Mouse (Mus musculus) midbrain, embryonic 13.5 days (tissue): ENCODE data around the gene Igf2bp2. TPM values are rescaled to one million over a fixed set of nuclear protein-coding genes. Genes with fewer than 3 reads are reported as not detected.
A peak's percentile ranks its signal among the peaks of the same experiment; 100 is the strongest.

Source experiments
- ATAC-seq: fragments of 200-750 bp; cut with Nextera tagmentation; 2 replicates; pipeline ENCODE4 v1.8.0; 2017; ENCODE audit warnings: mild to moderate bottlenecking, moderate TSS enrichment, moderate library complexity
- H3K27ac ChIP-seq: fragments of 300-500 bp; sonication (generic); 2 replicates; pipeline ENCODE4 v1.5.1; 2015; ENCODE audit warnings: inconsistent platforms, mild to moderate bottlenecking, moderate library complexity
- H3K27me3 ChIP-seq: fragments of 300-500 bp; sonication (generic); 2 replicates; pipeline ENCODE4 v1.6.1; 2015; ENCODE audit warnings: mild to moderate bottlenecking, inconsistent platforms
- H3K36me3 ChIP-seq: fragments of 300-500 bp; sonication (generic); 2 replicates; pipeline ENCODE4 v1.6.1; 2015; ENCODE audit warnings: mild to moderate bottlenecking, inconsistent platforms
- H3K4me1 ChIP-seq: fragments of 300-500 bp; sonication (generic); replicated peaks from 2 replicates; pipeline ENCODE4 v1.6.1; 2015; ENCODE audit warnings: inconsistent platforms
- H3K4me2 ChIP-seq: fragments of 300-500 bp; sonication (generic); replicated peaks from 2 replicates; pipeline ENCODE4 v1.6.1; 2015; ENCODE audit warnings: moderate library complexity, mild to moderate bottlenecking, inconsistent platforms
- H3K4me3 ChIP-seq: fragments of 300-500 bp; sonication (generic); replicated peaks from 2 replicates; pipeline ENCODE4 v1.5.1; 2015; ENCODE audit warnings: mild to moderate bottlenecking, inconsistent platforms
- H3K9ac ChIP-seq: fragments of 300-500 bp; sonication (generic); replicated peaks from 2 replicates; pipeline ENCODE4 v1.6.1; 2015; ENCODE audit warnings: mild to moderate bottlenecking, inconsistent platforms
- H3K9me3 ChIP-seq: fragments of 300-500 bp; sonication (generic); 2 replicates; pipeline ENCODE4 v1.6.1; 2016; ENCODE audit warnings: mild to moderate bottlenecking, inconsistent platforms
- WGBS: fragments of 180-500 bp; shearing (Covaris S2); methylation state at CpG from one replicate; pipeline ENCODE4 v1.1.7; 2015; 5-methylcytosine and 5-hydroxymethylcytosine counted together
- polyA plus RNA-seq: library from polyadenylated mRNA; unstranded; fragments of >200 nt; fragmentation: Nextera tagmentation; extraction: Ambion mirVana; gene quantifications from 2 replicates; pipeline ENCODE4 v1.2.1, GENCODE M21; 2015

The Igf2bp2 gene
- polyA plus RNA-seq, 1 experiment from 2014 or later: 32.2 TPM

DNA sequence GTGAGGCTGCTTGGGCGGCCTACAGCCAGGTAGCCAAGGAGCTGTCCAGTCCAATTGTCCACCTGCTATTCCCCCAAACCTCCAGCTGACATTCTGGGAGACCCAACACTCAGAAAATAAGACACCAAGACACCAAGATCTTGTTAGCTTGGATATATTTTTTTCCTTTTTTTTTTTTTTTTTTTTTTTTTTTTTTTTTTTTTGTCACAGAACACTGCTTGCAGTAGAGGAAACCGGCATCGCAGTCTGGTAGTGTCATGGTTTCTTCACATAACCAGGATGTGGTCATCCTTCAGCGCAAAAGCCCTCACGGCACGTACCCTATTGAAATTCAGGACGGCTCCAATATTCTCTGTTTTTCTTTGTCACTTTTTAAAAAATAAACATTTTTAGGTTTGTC lies 104.2 kb downstream of the Igf2bp2 start:
- no peak overlapping the region for H3K27ac ChIP-seq
- no peaks in the 10 kb centered on the region for H3K4me1 ChIP-seq
- H3K4me2 ChIP-seq: no peak overlapping the region
- no peak for ATAC-seq
- H3K4me3 ChIP-seq: no peak overlapping the region
- peaks cover 48% of the 10 kb centered on the region for H3K36me3 ChIP-seq
- no peaks in the 10 kb centered on the region for H3K9me3 ChIP-seq
- no peak overlapping the region for H3K9ac ChIP-seq
- WGBS: 96% methylated on average over 7 of the region's 7 CpGs
- no peaks in the 10 kb centered on the region for H3K27me3 ChIP-seq

GRCm38 (mm10) chr16:22057498-22057897 lies 105.6 kb downstream of the Igf2bp2 start:
- peak; percentile 62; the same call in 1 of the 2 replicates for ATAC-seq
- WGBS: 78% methylated on average over 6 of the region's 6 CpGs
- H3K4me2 ChIP-seq: no peak overlapping the region
- H3K4me3 ChIP-seq: no peak overlapping the region
- no peak overlapping the region for H3K9ac ChIP-seq
- H3K27ac ChIP-seq: no peak overlapping the region
- H3K27me3 ChIP-seq: no peaks in the 10 kb centered on the region
- no peaks in the 10 kb centered on the region for H3K9me3 ChIP-seq
- peaks cover 42% of the 10 kb centered on the region for H3K36me3 ChIP-seq
- no peaks in the 10 kb centered on the region for H3K4me1 ChIP-seq

DNA sequence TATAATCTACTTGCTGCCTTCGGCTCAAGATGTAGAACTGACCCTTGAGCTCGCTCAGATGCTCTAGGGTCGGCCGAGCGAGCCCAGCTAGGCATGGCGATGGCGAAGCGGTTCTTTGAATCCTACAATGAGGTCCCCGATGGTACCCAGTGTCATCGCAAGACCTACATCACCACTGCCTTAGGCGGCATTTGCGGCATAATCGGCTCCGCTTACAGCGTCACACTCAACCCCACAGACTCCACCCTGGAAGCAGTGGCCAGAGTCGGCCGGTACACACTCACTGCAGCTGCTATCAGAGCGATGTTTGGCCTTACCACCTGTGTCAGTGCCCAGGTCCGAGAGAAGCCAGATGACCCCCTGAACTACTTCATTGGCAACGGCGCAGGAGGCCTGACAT lies 109.7 kb downstream of the Igf2bp2 start:
- 95% methylated on average over 21 of the region's 21 CpGs for WGBS
- no peak overlapping the region for H3K4me2 ChIP-seq

GRCm38 (mm10) chr16:22046739-22047366 lies 116.2 kb downstream of the Igf2bp2 start:
- WGBS: 86% methylated on average over 10 of the region's 10 CpGs
- Histone ChIP-seq H3K4me1 (no peaks in the 10 kb centered on the region), H3K4me3 (no peak overlapping the region), H3K4me2 (no peak overlapping the region), H3K9me3 (no peaks in the 10 kb centered on the region), H3K36me3 (peaks cover 54% of the 10 kb centered on the region), H3K9ac (no peak overlapping the region), H3K27ac (no peak overlapping the region), H3K27me3 (no peaks in the 10 kb centered on the region)
- ATAC-seq: no peak

More for the DNA sequence above, 109.7 kb downstream of the Igf2bp2 start:
- Histone ChIP-seq H3K27ac (no peak overlapping the region), H3K9ac (no peak overlapping the region), H3K4me3 (no peak overlapping the region), H3K27me3 (no peaks in the 10 kb centered on the region), H3K36me3 (peaks cover 8% of the 10 kb centered on the region; the same call in 1 of the 2 replicates), H3K9me3 (no peaks in the 10 kb centered on the region), H3K4me1 (no peaks in the 10 kb centered on the region)
- ATAC-seq: no peak

- Histone ChIP-seq H3K9me3 (no peaks in the 10 kb centered on the region), H3K27ac (no peak overlapping the region), H3K27me3 (no peaks in the 10 kb centered on the region), H3K4me1 (no peaks in the 10 kb centered on the region), H3K36me3 (peaks cover 62% of the 10 kb centered on the region), H3K4me3 (no peak overlapping the region), H3K4me2 (no peak overlapping the region), H3K9ac (no peak overlapping the region)
- WGBS: 97% methylated on average over 3 of the region's 3 CpGs
- no peak for ATAC-seq
These were observed 117.2 kb downstream of the Igf2bp2 start for GRCm38 (mm10) chr16:22045930-22046329.

DNA sequence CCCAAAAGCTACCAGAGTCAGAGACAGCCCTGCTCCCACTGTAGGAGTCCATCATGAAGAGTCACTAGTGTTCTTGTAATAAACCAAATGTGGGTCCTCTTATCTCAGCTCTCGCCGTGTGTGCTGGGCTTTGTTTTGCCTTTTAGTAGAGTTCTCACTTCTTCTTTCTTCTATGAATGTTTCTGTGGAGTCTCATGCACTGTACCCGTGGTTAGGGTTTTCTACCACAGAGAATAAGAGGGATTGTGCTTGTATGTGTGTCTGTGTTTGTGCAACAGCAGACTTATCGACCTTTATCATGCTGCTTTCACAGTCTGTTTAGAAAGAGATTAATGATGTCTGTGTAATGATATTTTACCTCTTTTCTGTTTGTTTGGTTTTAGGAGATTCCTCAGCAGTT lies 119.3 kb downstream of the Igf2bp2 start:
- no peaks in the 10 kb centered on the region for H3K4me1 ChIP-seq
- H3K27me3 ChIP-seq: no peaks in the 10 kb centered on the region
- H3K27ac ChIP-seq: no peak overlapping the region
- no peaks in the 10 kb centered on the region for H3K9me3 ChIP-seq
- peaks cover 80% of the 10 kb centered on the region for H3K36me3 ChIP-seq
- H3K9ac ChIP-seq: no peak overlapping the region
- no peak overlapping the region for H3K4me3 ChIP-seq
- H3K4me2 ChIP-seq: no peak overlapping the region
- ATAC-seq: no peak
- 89% methylated on average over 4 of the region's 4 CpGs for WGBS

DNA sequence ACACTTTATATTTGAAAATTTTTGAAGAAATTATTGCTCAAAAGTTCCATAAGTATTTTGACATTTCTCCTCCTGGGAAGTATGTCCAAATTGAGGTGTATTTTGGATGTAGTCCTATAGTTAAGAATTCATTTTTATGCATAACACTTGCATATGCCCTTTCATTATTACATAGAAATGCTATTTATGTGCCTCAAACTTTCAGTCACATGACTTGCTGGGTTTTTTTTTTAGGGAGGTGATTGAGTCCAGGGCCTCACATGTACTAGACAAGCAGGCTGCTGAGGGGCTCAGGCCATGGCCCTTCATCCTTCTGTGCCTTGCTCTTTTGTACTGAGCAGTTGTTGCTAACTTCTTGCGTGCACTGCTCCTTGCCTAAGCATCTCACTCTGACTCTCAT lies 123.1 kb downstream of the Igf2bp2 start:
- no peak overlapping the region for H3K4me2 ChIP-seq
- no peak overlapping the region for H3K9ac ChIP-seq
- H3K4me3 ChIP-seq: no peak overlapping the region
- peaks cover 77% of the 10 kb centered on the region for H3K36me3 ChIP-seq
- no peaks in the 10 kb centered on the region for H3K4me1 ChIP-seq
- no peak overlapping the region for H3K27ac ChIP-seq
- no peaks in the 10 kb centered on the region for H3K27me3 ChIP-seq
- no peak for ATAC-seq
- WGBS: 94% methylated on average over 1 of the region's 1 CpGs
- H3K9me3 ChIP-seq: no peaks in the 10 kb centered on the region

DNA sequence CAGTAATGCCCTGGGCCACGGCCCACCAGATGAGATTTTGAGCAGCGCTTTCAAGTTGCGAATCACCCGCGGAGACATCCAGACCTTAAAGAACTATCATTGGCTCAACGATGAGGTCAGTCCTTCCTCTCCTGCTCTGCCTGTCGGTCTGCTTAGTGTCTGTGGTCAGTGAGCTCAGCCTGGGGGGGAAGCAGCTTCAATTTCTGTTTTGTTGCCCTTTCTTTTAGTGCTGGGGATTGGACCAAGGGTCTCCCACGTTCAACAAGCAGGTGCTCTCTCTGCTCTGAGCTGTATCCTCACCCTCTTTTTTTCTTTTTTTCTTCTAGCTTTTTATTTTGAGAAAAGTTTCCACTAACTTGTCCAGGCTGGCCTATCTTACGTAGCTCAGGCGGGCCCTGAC lies 124.5 kb downstream of the Igf2bp2 start:
- H3K9ac ChIP-seq: no peak overlapping the region
- H3K36me3 ChIP-seq: peaks cover 64% of the 10 kb centered on the region

DNA sequence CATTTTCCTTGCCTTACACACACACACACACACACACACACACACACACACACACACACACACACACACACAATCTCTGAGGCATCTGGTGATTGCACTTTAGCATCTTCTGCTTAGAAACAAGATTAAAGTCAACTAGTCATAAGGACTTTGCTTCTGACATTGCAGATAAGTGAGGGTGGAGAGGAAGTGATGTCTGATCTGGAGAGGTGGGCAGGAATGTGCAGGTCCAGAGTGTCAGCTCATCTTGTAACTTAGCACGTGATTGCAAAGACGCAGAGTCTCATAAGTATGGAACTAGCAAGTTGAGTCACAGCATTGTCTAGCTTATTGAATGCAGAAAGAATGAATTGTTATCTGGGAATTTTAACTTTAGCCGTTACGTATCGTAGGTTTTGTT lies 135.6 kb downstream of the Igf2bp2 start:
- Histone ChIP-seq H3K9me3 (no peaks in the 10 kb centered on the region), H3K27ac (no peak overlapping the region), H3K4me2 (no peak overlapping the region), H3K4me1 (no peaks in the 10 kb centered on the region), H3K9ac (no peak overlapping the region), H3K36me3 (peaks cover 83% of the 10 kb centered on the region), H3K27me3 (no peaks in the 10 kb centered on the region), H3K4me3 (no peak overlapping the region)
- 98% methylated on average over 5 of the region's 5 CpGs for WGBS
- no peak for ATAC-seq

More for the DNA sequence above, 124.5 kb downstream of the Igf2bp2 start:
- Histone ChIP-seq H3K4me1 (no peaks in the 10 kb centered on the region), H3K27ac (no peak overlapping the region), H3K4me2 (no peak overlapping the region), H3K9me3 (no peaks in the 10 kb centered on the region), H3K4me3 (no peak overlapping the region), H3K27me3 (no peaks in the 10 kb centered on the region)
- 85% methylated on average over 10 of the region's 10 CpGs for WGBS
- ATAC-seq: no peak

- Histone ChIP-seq H3K4me1 (no peaks in the 10 kb centered on the region), H3K36me3 (peaks cover 78% of the 10 kb centered on the region), H3K4me3 (no peak overlapping the region), H3K9ac (no peak overlapping the region), H3K27ac (no peak overlapping the region), H3K4me2 (no peak overlapping the region), H3K9me3 (0 out of 2 replicates have a peak, but pooled peaks cover 6% of the 10 kb centered on the region), H3K27me3 (no peaks in the 10 kb centered on the region)
- ATAC-seq: no peak
- WGBS: 97% methylated on average over 2 of the region's 2 CpGs
These were observed 141.0 kb downstream of the Igf2bp2 start for GRCm38 (mm10) chr16:22022122-22022521.

DNA sequence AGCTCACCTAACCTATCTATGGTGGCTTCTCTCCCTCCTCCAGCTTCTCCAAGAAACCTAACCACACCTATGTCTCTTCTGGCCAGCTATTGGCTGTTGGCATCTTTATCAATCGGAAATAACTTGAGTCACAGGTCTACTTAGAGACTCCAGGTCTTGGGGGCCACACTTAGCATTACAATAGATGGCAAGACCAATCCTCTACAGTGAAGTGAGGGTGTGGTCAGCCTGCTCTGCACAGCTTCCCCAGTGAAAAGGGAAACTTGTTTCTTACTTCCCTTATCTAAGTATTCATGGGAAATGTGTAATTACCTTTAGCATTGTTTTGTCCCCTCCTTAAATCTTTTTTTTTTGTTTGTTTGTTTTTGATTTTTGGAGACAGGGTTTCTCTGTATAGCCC lies 147.5 kb downstream of the Igf2bp2 start:
- Histone ChIP-seq H3K4me1 (peaks cover 7% of the 10 kb centered on the region), H3K4me2 (no peak overlapping the region), H3K27ac (no peak overlapping the region), H3K9me3 (no peaks in the 10 kb centered on the region), H3K9ac (no peak overlapping the region), H3K27me3 (no peaks in the 10 kb centered on the region), H3K4me3 (no peak overlapping the region), H3K36me3 (peaks cover 50% of the 10 kb centered on the region)
- 87% methylated on average over 1 of the region's 1 CpGs for WGBS
- no peak for ATAC-seq

GRCm38 (mm10) chr16:22009596-22009995 lies 153.5 kb downstream of the Igf2bp2 start:
- 0 out of 2 replicates have a peak, but pooled peaks cover 3% of the 10 kb centered on the region for H3K36me3 ChIP-seq
- peak overlapping the region; percentile 77 for H3K4me2 ChIP-seq
- H3K4me1 ChIP-seq: peaks cover 18% of the 10 kb centered on the region
- peak overlapping the region; percentile 91 for H3K9ac ChIP-seq
- WGBS: under 1% methylated on average over 49 of the region's 51 CpGs
- peak overlapping the region; percentile 96 for H3K4me3 ChIP-seq
- ATAC-seq: peak; percentile 84
- no peaks in the 10 kb centered on the region for H3K9me3 ChIP-seq
- H3K27ac ChIP-seq: peak overlapping the region; percentile 77
- H3K27me3 ChIP-seq: no peaks in the 10 kb centered on the region

DNA sequence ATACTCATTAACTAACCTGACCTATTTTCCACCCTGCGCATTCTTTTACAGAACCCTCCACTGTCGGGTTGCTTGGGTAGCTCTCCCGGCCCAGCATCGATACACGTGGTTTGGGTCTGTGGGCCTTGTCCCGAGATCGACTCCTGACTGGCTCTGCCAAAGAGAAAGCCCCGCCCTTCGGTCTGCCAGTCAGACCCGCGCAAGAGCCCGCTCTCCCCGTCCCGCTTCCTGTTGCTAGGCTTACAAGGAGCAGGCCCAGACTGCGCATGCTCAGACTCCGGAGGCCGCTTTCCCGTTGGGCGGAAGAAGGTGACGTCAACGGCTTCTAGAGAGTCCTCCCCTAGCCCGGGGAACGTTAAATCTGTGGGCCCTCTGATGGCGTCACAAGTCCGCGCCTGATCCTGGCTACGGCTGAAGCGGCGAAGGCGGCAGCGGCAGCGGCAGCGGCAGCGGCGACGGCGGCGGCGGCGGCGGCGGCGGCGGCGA lies 154.0 kb downstream of the Igf2bp2 start, which contains the start of gene Senp2:
Gene Senp2 (plus strand): TSS at position 386 of the 486 bp plus-strand sequence.
- Histone ChIP-seq H3K9me3 (no peaks in the 10 kb centered on the region), H3K36me3 (0 out of 2 replicates have a peak, but pooled peaks cover 3% of the 10 kb centered on the region), H3K27me3 (no peaks in the 10 kb centered on the region), H3K4me3 (peak within 1 kb of the TSS; percentile 96), H3K4me1 (peaks cover 18% of the 10 kb centered on the region), H3K27ac (peak within 1 kb of the TSS; percentile 77), H3K4me2 (peak within 1 kb of the TSS; percentile 77), H3K9ac (peak within 1 kb of the TSS; percentile 91)
- peak; percentile 99 for ATAC-seq
- WGBS: under 1% methylated on average over 44 of the region's 45 CpGs
